Mouse (Mus musculus) C2C12 (cell line): Measurements from ENCODE around the gene Aldh3b3.

Source experiments
- CEBPB ChIP-seq: IDR thresholded peaks from one replicate; pipeline ENCODE4 v1.6.1; 2011; ENCODE audit warnings: low read depth, mild to moderate bottlenecking, control low read depth, moderate library complexity
- CTCF ChIP-seq: IDR thresholded peaks from one replicate; pipeline ENCODE4 v1.5.1; 2011; ENCODE audit not compliant: control insufficient read depth, insufficient read depth, insufficient read length
- USF1 ChIP-seq: IDR thresholded peaks from one replicate; pipeline ENCODE4 v1.6.1; 2011; ENCODE audit warnings: low read depth, mild to moderate bottlenecking, control low read depth, moderate library complexity

GRCm38 (mm10) chr19:3942315-3942714 is 16.1 kb upstream of the Aldh3b3 start:
- TF ChIP-seq CTCF: no peak
- TF ChIP-seq USF1: no peak
- no peak for TF ChIP-seq CEBPB
